Mouse (Mus musculus): Measurements from ENCODE around the gene Crygd.

GRCm38 (mm10) chr1:65035513-65035912, 27.7 kb downstream of the Crygd start:
- TF ChIP-seq CTCF (IDR thresholded peaks at IDR 0.05; ENCODE audit: borderline replicate concordance, extremely low read depth, insufficient read depth, insufficient read length): no peak
- TF ChIP-seq POLR2A (IDR thresholded peaks at IDR 0.05; ENCODE audit: borderline replicate concordance, extremely low read depth, insufficient read depth, insufficient read length, poor library complexity, severe bottlenecking): no peak

Data from brain, embryonic 14.5 days (tissue).